Mouse (Mus musculus) ES-Bruce4 (cell line): Measurements from ENCODE around the gene Xylt1.

Experiments
- CTCF ChIP-seq: IDR thresholded peaks from one replicate; pipeline ENCODE4 v1.8.1; 2011; ENCODE audit warnings: low read depth, low read length
- EP300 ChIP-seq: IDR thresholded peaks from 2 replicates; pipeline ENCODE4 v1.6.1; 2011; ENCODE audit warnings: low read depth, low read length; ENCODE audit not compliant: insufficient read depth
- POLR2A ChIP-seq: IDR thresholded peaks from one replicate; pipeline ENCODE4 v1.8.1; 2011; ENCODE audit warnings: low read length; ENCODE audit not compliant: insufficient read depth

DNA sequence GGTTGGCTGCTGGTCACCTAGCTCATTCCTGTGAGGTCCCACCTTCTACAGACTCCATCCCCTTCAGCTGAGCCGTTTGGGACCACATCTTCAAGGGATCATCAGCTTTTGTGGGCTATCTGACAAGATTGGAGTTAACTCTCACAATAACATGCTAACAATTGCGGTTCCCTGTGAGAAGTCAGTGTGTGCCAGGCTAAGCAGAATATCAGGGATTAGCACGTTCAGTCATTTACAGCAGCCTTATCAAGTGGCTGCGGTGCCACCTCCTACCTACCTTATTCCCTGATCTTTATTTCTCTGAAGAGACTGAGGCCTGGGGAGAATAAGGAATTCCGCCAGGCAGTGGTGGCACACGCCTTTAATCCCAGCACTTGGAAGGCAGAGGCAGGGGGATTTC lies 13.6 kb downstream of the Xylt1 start:
- TF ChIP-seq EP300 (no peak), CTCF (no peak), POLR2A (no peak)
